Mouse (Mus musculus) E14TG2a.4 (cell line): ENCODE data around the gene Josd2.

Experiments
- CTCF ChIP-seq: conservative IDR thresholded peaks from 2 replicates; pipeline ENCODE4 v1.5.1; 2014; ENCODE audit warnings: low read length
- NANOG ChIP-seq: IDR thresholded peaks from 2 replicates; pipeline ENCODE4 v1.6.1; 2014; ENCODE audit warnings: borderline replicate concordance, low read length, mixed read lengths
- POU5F1 ChIP-seq: IDR thresholded peaks from 2 replicates; pipeline ENCODE4 v1.6.1; 2014; ENCODE audit warnings: low read length, borderline replicate concordance

GRCm38 (mm10) chr7:44441180-44441579 lies 26.6 kb upstream of the Josd2 start:
- TF ChIP-seq CTCF: no peak
- TF ChIP-seq POU5F1: no peak
- TF ChIP-seq NANOG: no peak
